Mouse (Mus musculus) layer of hippocampus, adult 2 months (tissue): ENCODE results near the gene Gm20821. TPM values are rescaled to one million over a fixed set of nuclear protein-coding genes. Genes with fewer than 3 reads are reported as not detected.
"Not testable (repeated sequence)": the region's sequence is repeated elsewhere in the genome, so short reads cannot be mapped to it uniquely, and the experiment has no call there.

Experiments
- DNase-seq, 2 experiments: peaks; one replicate each; pipeline ENCODE4 v3.0.0; 2022; ENCODE audit warnings: low spot score in 2 of 2
- H3K27ac ChIP-seq: fragments of 200-600 bp; 2 replicates; pipeline ENCODE4 v1.8.1; 2022
- H3K4me3 ChIP-seq: fragments of 200-600 bp; 2 replicates; pipeline ENCODE4 v1.8.1; 2022; ENCODE audit warnings: mild to moderate bottlenecking
- long read RNA-seq, 2 experiments: library from polyadenylated mRNA; stranded (forward); transcript quantifications; one replicate each; pipeline ENCODE4 v2.0.0; 2021; ENCODE audit warnings: borderline mapping rate in 2 of 2
- total RNA-seq, 2 experiments: library from RNA; stranded (reverse); gene quantifications; 2 replicates each; pipeline ENCODE4 v1.2.3; 2021

Gm20821 gene
- total RNA-seq = not detected
- long read RNA-seq, experiment 1 = 0 reads
- long read RNA-seq, experiment 2 = 0 reads

- H3K4me3 ChIP-seq, H3K27ac ChIP-seq, DNase-seq: not testable (repeated sequence)
Measured at GRCm38 (mm10) chrY:9781504-9781903, at the start of gene Gm20821. TSS of gene Gm20821 (plus strand) at chrY:9781804.
